Mouse (Mus musculus) cerebellum, adult 9-10 months (tissue): ENCODE data around the gene Csnk1e.
A peak's percentile ranks its signal among the peaks of the same experiment; 100 is the strongest.

ENCODE experiments used
- DNase-seq: peaks from one replicate; pipeline ENCODE4 v3.0.0; 2022

Gene Csnk1e

DNA sequence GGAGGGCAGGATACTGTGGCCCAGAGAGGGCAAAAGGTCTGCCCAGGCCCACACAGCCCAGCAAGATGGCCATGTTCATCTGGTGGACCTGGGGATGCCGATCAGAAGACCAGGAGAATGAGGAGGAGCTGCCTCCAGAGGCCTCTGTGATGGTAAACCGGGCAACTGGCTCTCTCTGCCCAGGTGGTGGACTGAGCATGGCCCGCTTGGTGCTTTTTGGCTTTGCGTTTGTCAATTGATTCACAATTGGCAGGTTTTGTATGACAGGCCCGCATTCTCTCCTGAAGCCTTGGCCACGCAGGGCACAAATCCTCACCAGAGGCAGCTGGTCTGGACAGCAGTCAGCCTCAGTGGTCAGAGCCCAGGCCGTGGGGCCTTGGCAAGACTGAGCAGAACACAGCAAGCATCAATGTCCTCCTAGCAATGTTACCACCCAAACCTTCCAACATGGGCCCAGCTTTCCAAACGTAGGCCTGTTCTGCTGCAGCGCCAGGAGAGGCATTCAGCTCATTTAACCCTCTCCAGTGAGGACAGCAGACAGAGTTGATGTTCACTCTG lies 12.3 kb downstream of the Csnk1e start:
- DNase-seq, result no peak

DNA sequence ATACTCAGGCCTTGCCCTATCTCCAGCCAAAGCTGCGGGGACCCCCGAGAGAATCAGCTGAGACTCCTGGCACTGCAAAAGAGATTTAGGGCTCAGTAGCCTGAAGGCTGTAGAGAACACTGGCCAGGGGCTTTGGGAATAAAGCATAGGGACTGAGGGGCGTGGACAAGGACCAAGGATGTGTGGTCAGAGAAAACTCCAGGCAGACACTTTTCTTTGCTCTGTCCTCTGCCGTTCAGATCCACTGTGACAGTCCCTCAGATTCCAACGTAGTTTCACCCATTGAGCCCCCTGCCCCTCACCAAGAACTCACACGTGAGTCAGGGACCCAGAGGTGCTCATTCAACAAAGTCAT lies 13.1 kb downstream of the Csnk1e start:
- no peak for DNase-seq

DNA sequence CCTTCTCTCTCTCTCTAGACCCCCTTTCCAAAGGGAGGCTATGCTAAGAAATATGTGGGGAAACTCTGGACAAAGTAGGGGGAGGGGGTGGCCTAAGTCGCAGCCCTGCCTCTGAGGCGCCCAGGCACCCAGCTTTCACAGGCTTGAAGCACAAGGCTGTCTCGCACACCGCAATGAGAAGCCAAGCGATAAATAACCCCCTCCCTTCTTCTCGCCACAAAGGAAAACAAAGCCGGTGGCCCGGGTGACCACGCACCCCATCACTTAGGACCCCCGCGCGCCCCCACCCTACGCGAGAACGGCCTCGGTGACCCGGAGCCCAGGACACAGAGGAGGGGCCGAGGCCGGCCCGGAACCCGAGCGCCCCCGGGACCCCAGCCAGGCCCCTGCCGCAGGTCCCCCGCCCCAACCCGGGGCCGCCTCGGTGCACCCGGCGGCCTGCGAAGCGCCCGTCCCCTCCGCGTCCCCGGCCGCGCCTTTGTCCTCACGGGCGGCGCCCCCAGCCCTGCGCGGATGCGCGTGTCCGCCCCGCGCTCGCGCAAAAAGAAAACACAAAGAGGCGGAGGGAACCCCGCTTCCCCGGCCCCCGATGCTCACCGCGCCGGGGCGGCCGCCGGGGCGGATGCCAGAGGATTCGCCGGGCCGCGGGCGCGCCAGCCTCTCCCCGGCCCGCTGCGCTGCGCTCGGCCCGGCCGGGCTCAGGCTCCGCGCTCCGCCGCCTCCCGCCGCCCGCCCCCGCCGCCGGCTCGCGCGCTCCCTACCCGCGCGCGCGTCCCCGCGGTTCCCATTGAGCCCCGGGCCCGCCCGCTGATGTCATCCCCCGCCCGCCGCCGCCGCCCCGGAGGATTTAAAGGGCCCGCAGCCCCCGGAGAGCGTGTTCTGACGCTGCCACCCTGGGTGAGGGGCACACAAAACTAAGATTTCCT lies 13.8 kb downstream of the Csnk1e start:
- DNase-seq, result peak; percentile 79

DNA sequence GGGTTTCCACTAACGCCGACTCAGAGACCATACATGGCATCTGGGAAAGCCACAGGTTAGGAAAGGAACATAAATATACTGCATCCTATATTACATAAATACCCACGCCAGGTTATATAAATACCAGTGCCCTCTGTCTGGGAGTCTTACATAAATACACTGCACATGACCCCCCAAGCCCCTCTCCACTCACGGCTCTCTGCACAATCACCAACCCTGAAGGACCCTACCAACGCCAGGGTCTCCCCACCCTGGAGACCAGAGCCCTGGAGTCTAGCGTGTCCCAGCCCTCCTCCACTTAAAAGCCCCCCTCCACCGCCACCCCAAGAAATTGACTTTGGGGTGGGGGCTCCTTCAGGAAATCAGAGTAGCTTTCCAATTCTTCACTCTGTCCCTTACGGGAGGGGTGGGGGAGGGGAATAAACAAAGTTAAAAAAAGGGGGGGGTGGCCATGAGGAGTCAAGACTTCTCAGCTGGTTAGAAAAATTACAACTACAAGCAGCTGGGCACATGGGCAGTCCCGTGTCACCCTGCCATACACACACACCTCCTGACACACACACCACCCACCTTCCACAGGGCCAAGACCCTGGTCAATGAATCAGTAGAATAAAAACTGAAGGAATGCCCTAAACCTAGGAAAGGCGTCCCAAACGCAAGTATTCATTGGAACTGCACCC lies 14.6 kb downstream of the Csnk1e start:
- DNase-seq, result no peak

DNA sequence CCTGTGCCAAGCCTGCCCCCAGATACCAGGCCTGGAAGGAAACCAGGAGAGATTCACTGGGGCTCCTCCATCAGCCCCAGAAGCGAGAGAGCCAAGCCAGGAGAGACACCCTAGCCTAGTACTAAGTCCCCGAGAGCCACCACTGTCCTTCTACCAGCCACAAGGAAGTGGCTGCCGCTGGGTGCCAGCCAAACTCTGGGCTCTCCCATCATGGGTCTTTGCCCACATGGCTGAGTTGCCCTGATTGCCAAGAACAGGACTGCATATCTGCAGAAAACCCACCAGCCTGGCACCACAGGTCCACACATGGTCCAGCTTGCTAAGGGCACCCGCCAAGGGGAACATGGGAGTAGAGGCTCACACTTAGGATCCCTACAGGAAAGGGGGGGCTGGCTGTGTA lies 15.1 kb downstream of the Csnk1e start:
- DNase-seq, result peak; percentile 71

DNA sequence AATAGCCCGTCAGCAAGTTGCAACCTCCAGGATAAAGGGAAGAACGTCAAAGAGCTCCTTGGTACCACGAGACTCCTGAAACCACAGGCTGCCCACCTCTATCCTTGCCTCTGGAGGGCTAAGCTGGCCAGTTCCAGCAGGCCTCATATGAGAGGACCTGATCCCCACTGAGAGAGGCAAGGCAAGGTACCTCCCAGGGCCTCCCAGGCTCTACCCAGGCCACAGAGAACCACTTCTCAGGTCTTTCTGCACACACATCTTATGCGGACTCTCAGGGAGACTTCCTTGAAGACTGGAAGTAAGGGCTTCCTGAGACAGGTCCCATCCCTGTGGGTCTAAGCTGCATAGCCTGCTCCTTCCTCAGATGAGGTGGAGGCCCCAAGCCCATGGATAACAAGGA lies 16.0 kb downstream of the Csnk1e start:
- no peak for DNase-seq

DNA sequence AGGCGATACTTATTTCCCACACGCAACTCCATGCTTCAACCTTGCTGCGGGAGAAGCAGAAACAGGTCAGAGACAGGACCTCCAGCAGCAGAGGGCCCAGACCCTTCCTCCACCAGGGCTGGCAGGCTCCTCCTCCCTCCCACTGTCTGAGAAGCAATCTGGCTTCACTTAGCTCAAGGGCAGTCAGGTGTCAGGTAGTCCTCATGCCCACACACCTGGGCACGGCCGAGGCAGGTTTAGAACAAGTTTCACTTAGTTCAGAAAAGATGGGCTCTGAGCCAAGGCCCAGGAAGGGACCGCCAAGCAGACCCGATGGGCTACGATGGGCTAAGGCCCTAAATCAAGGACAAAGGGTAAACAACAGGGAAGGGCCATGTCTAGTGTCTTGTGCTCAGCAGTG lies 16.6 kb downstream of the Csnk1e start:
- DNase-seq, result no peak

DNA sequence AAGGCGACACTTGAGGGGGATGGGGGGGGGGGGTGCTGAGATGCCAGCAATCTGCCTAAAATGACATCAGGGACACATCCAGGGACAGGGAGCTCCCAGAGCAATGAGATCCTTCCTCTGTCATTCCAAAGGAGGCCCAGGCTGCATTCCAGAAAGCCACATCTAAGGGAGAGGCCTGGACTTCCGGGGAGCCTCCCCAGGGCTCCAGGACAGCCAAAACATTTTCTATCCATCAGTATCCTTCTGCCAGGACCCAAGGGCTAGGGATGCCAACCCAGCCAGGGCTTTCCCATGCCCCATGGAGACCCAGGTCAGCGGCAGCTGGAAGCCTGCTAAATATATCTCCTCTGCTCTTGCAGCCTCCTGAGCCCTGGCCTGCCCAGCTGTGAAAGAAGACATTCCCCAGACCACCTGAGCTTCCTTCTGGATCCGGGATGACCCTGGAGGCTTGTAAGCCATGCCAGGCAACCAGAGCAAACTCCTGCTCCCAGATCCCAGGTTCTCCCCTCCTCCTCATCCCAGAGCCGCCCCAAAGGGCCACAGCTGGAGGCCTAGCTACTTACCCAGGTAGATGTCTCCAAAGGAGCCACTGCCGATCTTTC lies 17.1 kb downstream of the Csnk1e start:
- no peak for DNase-seq

DNA sequence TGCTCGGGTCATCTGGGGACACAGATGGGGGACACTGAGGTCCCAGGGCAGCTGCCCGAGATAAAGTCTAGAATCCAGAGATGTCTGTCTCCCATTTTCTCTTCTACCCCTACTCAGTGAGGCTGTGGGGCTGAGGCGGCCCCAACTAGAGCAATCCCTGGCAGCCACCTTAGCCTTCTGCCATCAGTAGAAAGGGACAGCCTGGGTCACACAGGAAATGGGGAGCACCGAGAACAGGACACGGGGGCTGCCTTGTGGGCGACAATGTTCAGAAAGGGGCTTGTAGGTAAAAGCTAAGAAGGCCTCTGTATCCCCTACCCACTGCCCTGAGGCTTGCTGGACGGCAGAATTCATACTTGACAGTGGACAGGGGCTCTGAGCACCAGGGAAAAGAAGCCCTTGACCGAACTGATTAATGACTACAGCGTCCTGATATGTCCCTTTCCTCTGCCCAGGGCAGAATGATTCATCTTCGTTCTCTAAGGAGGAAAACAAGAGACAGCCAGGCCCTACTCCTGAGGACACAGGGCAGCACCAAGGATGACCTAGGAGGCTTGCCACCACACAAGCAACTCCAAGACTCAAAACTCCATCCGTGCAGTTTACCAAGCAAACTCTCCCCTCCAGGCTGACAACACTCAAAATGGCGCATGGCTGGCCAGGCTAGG lies 17.7 kb downstream of the Csnk1e start:
- no peak for DNase-seq

DNA sequence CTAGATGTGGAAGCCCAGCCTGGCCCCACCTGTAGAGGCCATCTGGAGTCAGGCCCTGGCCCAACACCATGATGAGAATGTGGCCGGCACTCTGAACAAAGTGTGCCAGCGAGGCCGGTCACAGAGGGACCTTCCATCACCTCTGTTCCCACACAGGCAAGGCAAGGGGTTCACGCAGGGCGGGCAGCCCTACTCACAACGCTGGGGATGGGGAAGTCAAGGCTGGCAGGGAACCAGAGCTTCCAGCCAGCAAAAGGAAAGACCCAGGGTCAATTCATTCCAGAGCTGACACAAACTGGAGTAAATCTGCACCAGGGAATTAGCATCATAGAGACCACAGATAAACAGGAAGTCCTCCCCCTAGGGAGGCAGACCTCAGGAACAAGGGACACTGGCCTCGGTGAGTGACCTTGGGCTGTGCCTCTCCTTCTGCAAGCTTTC lies 18.9 kb downstream of the Csnk1e start:
- DNase-seq, result peak; percentile 73

DNA sequence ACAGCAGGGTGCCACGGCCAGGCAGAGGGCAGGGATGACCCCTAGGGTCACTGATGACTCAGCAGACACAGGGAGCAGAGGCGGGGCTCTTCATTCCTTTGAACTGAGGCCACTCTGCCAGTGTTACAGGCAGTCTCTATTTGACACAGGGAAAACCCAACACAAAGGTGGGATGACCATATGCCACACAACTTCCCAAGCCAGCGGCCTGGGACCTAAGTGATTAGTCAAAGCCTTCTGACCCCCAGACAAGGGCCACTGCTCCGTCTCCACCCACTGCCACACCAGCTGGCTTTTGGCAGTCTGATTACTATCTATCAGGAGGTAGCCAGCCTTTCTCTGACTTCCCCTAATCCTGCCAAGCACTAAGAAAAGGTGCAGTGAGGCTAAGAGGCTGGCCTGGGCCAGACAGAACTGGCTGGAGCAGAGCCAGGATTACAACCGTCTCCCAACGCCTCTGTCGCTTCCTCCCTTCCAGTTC lies 20.1 kb downstream of the Csnk1e start:
- no peak for DNase-seq

DNA sequence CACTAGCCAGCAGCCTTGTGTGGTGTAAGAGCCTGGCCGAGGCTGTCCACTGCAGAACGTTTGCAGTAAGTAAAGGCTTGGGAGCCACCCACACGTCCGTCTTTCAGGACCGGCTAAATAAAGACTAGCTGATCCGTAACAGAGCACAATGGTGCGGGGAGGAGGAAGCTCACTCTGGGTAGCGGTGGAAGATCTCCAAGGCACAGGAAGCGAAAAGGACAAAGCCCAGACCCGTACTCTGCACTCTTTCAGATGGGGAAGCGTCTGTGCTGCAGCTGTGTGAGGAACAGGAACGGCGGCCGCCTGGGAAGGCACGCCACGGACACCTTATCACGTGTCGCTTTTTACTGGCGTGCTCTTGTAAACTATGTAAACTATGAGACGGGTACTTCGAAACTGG lies 22.5 kb downstream of the Csnk1e start:
- no peak for DNase-seq

DNA sequence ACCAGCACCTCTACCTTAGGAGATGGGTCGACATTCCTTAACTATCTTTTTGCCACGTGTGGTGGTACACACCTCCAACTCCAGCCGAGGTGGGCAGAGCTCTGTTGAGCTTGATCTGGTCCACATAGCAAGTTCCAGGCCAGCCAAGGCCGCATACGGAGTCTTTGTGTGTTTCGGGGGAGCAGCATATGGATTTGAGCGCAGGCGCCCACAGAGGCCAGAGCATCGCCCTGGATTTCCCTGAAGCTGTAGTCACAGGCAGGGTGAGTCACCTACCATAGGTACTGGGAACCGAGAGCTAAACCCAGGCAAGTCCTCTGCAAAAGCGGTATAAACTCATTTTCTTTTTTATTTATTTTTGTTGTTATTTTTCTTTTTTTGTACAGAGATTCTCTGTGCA lies 23.0 kb downstream of the Csnk1e start:
- no peak for DNase-seq

DNA sequence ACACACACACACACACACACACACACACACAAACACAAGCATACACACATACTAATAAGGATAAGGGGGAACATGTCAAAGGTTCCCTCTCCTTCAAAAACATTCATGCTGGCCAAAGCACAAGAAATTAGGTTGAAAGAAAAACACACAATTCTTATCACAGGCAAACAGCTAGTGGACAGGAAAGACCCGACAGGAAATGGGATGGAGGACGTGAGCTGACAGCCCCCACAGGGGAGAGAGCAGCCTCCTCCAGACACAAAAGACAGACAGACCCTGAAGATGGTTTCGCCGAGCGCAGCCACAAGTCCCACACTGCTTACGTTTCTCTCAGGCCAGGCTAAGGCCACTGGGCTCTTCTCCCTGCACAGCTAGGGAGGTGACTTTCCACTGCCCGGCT lies 23.4 kb downstream of the Csnk1e start:
- DNase-seq, result no peak

DNA sequence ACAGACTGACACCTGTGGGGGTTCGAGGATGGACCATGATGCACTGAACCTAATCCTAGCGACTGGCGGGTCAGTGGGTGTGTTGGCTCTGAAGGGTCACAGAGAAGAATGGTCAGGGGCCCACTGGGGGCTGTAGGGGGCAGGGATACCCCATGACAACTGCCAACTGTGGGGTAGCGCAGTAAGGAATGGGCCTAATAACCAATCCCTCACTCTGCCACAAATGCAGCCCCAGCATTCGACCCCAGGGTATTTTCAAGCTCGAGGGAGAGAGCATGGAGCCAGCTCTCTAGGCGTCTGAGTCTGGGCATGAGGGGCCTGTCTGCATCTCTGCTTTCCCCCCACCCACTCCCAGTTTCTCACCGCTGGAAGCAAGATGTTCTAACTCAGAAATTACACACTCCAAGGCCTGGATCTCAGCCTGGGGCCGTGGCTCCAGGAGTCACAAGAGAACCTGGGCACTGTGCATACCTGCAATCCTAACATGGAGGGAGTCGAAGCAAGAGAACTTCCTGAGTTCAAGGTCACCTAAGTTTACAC lies 24.8 kb downstream of the Csnk1e start:
- no peak for DNase-seq

DNA sequence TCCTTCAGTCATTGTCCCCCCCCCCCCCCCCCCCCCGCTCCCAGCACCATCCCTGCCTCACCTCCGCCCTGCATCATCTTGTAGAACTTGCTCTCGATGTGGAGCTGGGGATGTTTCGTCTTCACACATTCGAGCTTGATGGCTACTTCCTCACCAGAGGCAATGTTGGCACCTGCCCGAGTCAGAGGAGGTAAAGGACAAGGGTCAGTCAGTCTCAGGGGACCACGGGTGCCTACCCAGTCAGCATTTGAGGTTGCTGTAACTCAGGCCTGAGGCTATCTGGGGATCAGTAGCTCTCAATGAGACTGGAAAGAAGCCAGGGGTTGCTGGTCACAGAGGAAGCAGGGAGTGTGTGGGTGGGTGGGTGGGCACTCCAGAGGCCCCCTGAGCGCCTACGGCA lies 25.4 kb downstream of the Csnk1e start:
- no peak for DNase-seq

DNA sequence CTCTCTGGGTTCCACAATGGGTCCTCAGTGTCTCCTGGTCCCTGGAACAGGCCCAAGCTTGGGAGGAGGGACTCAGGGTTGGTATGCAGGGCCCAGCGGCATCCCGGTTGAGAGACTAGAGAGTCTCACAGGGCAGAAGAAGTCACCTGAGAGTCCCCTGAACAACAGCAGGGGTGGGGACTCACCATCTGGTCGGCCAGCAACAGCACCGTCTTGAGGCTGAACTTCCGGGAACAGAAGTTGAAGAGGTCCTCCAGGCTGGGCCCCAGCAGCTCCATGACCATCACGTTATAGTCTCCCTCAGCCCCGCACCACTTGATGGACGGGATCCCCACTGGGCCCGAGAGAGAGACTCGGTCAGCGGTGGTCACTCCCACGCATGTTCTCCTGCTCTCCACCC lies 25.8 kb downstream of the Csnk1e start:
- DNase-seq, result no peak

DNA sequence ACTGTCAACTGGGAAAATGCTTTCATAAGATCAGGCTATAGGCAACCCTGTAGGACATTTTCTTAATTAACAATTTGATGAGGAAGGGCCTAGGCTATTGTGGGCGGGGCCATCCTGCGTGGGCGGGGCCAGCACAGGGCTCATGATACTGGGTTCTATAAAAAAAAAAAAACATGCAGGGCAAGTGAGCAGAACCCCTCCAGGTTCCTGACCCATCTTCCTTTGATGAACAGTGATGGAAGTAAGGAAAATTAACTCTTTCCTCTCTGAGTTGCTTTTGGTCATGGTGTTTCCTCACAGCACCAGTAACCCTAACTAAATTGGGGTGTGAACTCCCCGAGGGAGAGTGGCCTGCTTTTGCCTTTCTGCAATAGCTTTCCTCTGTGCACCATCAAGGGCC lies 26.8 kb downstream of the Csnk1e start:
- DNase-seq, result no peak

DNA sequence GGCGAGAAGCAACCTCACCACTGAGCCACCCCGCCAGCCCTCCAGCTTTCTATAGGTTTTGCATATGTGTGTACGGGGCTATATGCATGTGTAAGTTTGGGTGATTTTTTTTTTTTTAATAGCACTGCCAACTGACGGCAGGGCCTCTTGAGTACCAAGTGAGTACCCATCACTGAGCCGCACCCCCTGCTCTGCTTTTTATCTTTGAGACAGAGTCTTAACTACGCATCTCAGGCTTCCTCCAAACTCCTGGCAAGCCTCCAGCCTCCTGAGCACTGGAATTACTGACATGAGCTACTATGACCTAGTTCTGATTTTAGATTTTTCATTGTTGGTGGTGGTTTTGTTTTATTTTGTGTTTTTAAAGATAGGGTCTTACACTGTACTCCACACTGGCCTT lies 27.9 kb downstream of the Csnk1e start:
- DNase-seq, result no peak

DNA sequence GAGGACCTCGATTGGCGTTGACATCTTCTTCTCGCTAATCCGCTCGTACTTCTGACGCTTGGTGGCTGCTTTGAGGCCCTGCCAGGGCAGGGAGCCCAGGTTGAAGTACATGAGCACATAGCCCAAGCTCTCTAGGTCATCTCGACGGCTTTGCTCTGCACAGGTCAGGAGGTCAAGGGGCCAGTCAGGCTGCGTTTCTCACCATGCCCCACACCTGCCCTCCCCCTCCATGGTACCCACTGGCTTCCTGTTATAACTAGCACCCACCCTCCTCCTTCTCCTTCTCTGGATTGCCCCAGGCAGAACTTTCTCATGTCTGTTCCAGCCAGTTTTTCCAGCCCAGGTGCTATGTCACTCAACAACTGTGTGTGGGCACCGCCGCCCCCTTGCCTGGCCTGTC lies 29.9 kb downstream of the Csnk1e start:
- DNase-seq, result no peak

DNA sequence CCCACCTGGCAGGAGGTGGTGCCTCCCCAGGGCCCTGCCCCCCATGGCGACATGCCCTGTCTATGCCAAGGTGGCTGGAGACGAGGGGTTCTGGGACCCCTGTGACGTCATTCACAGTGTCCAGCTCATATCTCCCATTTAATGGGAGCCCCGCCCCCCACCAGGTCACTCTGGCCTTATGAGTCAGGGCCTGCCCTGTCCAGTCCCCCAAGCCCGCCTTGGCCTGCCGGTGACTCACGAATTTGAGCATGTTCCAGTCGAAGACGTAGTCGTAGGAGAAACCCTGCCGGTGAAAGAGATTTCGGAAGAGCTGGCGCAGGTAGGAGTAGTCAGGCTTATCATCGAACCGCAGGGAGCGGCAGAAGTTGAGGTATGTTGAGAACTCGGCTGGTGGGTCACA lies 30.8 kb downstream of the Csnk1e start:
- no peak for DNase-seq

DNA sequence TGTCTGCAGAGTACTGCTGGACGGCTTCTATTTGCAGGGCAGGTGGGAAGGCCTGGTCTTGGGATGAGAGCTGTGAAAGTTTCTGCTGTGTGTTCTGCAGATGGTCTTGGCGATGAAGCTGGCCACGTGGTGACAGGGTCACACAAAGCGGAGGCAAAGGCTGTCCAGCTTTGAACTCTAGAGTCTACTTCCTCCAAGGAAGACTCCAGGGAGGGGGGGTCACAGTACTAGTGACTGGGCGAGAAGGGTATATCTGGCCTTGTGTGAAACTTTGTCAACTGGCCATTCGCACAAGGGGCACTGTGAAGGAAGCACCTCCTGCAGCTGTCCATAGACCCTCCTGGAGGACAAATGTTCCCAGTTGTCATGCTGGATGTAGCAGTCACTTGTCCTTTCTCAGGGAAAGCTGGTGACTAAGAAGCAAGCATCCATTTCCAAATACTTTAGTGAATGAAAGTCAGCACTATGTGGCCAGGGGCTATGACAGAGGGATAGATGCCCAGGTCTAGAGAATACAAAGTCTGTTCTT lies 32.6 kb downstream of the Csnk1e start:
- DNase-seq, result no peak

DNA sequence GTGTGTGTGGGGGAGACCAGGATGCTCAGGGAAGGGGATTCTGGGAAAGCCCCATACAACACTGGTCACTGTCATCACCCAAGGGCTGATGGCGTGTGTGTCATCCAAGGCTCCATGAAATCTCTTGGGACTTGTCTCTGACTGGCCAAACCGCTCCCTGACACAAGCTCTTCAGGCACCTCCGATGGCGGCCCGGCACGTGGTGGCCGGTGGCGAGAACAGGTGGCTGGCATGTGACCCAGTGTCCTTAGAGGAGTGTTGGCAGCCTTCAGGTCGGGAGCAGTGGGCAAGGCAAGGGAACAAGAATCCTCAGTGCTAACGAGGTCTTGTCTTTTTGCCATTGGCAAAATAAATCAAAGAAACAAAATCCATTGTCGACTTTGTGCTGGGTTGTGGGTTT lies 36.7 kb downstream of the Csnk1e start:
- DNase-seq, result no peak
